ENCODE assay signal across 10 mouse cellular contexts in the genomic region with DNA sequence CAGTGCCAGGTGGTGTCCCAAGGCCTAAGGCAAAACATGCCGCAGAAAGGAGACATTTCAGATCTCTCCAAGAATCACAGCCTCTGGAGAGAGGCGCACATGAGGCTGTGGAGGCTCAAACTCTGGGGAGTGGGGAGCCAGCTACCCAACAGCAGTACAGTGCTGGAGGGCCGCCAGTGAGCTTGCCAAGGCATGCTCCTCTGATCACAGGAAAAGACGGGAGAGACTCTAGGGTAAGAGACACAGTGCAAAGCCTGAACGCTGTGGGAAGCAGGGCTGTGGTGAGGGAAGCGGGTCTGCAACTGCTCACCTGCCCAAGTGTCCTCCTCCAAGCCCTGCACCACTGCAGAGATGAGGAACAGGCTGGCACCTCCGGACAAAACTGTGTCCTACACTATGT. TPM values are rescaled to one million over a fixed set of nuclear protein-coding genes. Genes with fewer than 3 reads are reported as not detected.
A peak's percentile ranks its signal among the peaks of the same experiment; 100 is the strongest.
DNase-seq lines count a peak whose midpoint lies in the region; ATAC-seq lines count a peak whose summit lies in the region.
"Had no signal": no experiment of that assay in that cellular context is flagged by ENCODE, and none has a peak within 500 bp of the region (broad histone marks: within the 10 kb centered on the region; RNA-seq: fewer than 3 reads in every experiment).

No protein-coding gene starts in this region.

- H3K27ac ChIP-seq in hindbrain, embryonic 12.5 days: no peak overlapping the region
- H3K27ac ChIP-seq in hindbrain, embryonic 11.5 days (ENCODE audit: low read depth, low read length): no peak overlapping the region
- no peak overlapping the region for H3K27ac ChIP-seq in forebrain, embryonic 14.5 days (ENCODE audit: low read depth, low read length)
- H3K27ac ChIP-seq in limb, embryonic 13.5 days: no peak overlapping the region

- H3K9ac ChIP-seq in hindbrain, embryonic 12.5 days: no peak overlapping the region
- H3K9ac ChIP-seq in hindbrain, embryonic 11.5 days (ENCODE audit: low read depth, low read length): no peak overlapping the region
- H3K9ac ChIP-seq in forebrain, embryonic 14.5 days (ENCODE audit: low read length): no peak overlapping the region
- H3K9ac ChIP-seq in limb, embryonic 13.5 days: peak overlapping the region; percentile 45; the same call in 1 of the 2 replicates

- no peak for DNase-seq in hindbrain, embryonic 11.5 days (ENCODE audit: low spot score)
- peak; percentile 25 for DNase-seq in NIH3T3 (ENCODE audit: low read depth)
- DNase-seq in forebrain, embryonic 14.5 days (ENCODE audit: low spot score): peak; percentile 39
- no peak for DNase-seq in layer of hippocampus, postnatal 36 days
- no peak for DNase-seq in thymus, postnatal 4 days
- DNase-seq in c-Kit-positive CD71-positive TER-119-positive erythroid progenitor cells, embryonic 14.5 days (ENCODE audit: low spot score): no peak

- no peak; the same call in 1 of the 2 replicates for ATAC-seq in hindbrain, embryonic 12.5 days (ENCODE audit: low FRiP score)
- no peak for ATAC-seq in hindbrain, embryonic 11.5 days (ENCODE audit: low FRiP score)
- no peak for ATAC-seq in forebrain, embryonic 14.5 days
- ATAC-seq in limb, embryonic 13.5 days (ENCODE audit: low FRiP score, low read depth): 0 out of 2 replicates have a peak, but pooled peaks have one; percentile 17

- peaks cover 19% of the 10 kb centered on the region for H3K27me3 ChIP-seq in hindbrain, embryonic 12.5 days
- H3K27me3 ChIP-seq in hindbrain, embryonic 11.5 days (ENCODE audit: control insufficient read depth, insufficient read depth, low read length): peaks cover 5% of the 10 kb centered on the region; the same call in 1 of the 2 replicates
- no peaks in the 10 kb centered on the region for H3K27me3 ChIP-seq in forebrain, embryonic 14.5 days (replicated peaks; ENCODE audit: control insufficient read depth, insufficient read depth, low read length)
- peaks cover 37% of the 10 kb centered on the region for H3K27me3 ChIP-seq in limb, embryonic 13.5 days

- H3K4me3 ChIP-seq in hindbrain, embryonic 12.5 days: no peak overlapping the region
- H3K4me3 ChIP-seq in hindbrain, embryonic 11.5 days (ENCODE audit: low read depth, low read length): no peak overlapping the region
- H3K4me3 ChIP-seq in forebrain, embryonic 14.5 days (ENCODE audit: low read depth, low read length): no peak overlapping the region
- peak overlapping the region; percentile 56; the same call in 1 of the 2 replicates for H3K4me3 ChIP-seq in limb, embryonic 13.5 days

- no peaks in the 10 kb centered on the region for H3K36me3 ChIP-seq in hindbrain, embryonic 12.5 days
- no peaks in the 10 kb centered on the region for H3K36me3 ChIP-seq in hindbrain, embryonic 11.5 days (ENCODE audit: control insufficient read depth, insufficient read depth, low read length)
- no peaks in the 10 kb centered on the region for H3K36me3 ChIP-seq in forebrain, embryonic 14.5 days (ENCODE audit: control insufficient read depth, insufficient read depth, low read length)
- H3K36me3 ChIP-seq in limb, embryonic 13.5 days: no peaks in the 10 kb centered on the region

- H3K4me1 ChIP-seq in hindbrain, embryonic 12.5 days: no peaks in the 10 kb centered on the region
- H3K4me1 ChIP-seq in hindbrain, embryonic 11.5 days (replicated peaks; ENCODE audit: control insufficient read depth, insufficient read depth, low read length): no peaks in the 10 kb centered on the region
- no peaks in the 10 kb centered on the region for H3K4me1 ChIP-seq in forebrain, embryonic 14.5 days (ENCODE audit: control insufficient read depth, insufficient read depth, low read length)
- H3K4me1 ChIP-seq in limb, embryonic 13.5 days: no peaks in the 10 kb centered on the region

- WGBS in hindbrain, embryonic 12.5 days: 61% methylated on average over 7 of the region's 7 CpGs
- 61% methylated on average over 7 of the region's 7 CpGs for WGBS in hindbrain, embryonic 11.5 days
- WGBS in forebrain, embryonic 14.5 days: 53% methylated on average over 7 of the region's 7 CpGs
- WGBS in limb, embryonic 13.5 days: 53% methylated on average over 7 of the region's 7 CpGs

- H3K9me3 ChIP-seq in hindbrain, embryonic 12.5 days (replicated peaks): no peaks in the 10 kb centered on the region
- H3K9me3 ChIP-seq in hindbrain, embryonic 11.5 days (ENCODE audit: control insufficient read depth, low read length): no peaks in the 10 kb centered on the region
- H3K9me3 ChIP-seq in forebrain, embryonic 14.5 days (replicated peaks; ENCODE audit: control insufficient read depth, low read length): no peaks in the 10 kb centered on the region
- H3K9me3 ChIP-seq in limb, embryonic 13.5 days: no peaks in the 10 kb centered on the region

- peak overlapping the region; percentile 70 for H3K4me2 ChIP-seq in hindbrain, embryonic 12.5 days (replicated peaks)
- H3K4me2 ChIP-seq in hindbrain, embryonic 11.5 days (replicated peaks; ENCODE audit: low read depth, low read length): no peak overlapping the region
- H3K4me2 ChIP-seq in forebrain, embryonic 14.5 days (ENCODE audit: low read length): peak overlapping the region; percentile 58; the same call in 1 of the 2 replicates
- H3K4me2 ChIP-seq in limb, embryonic 13.5 days (replicated peaks): peak overlapping the region; percentile 73

RNA-seq across cellular contexts. Expression of a gene that starts 1.1 kb away (rescaled TPM):
- polyA plus RNA-seq in hindbrain, embryonic 12.5 days (2016; fragmentation: Nextera tagmentation; extraction: Ambion mirVana): 1.2 and 2.1 TPM in 2 replicates
- polyA plus RNA-seq in hindbrain, embryonic 11.5 days (2014; fragmentation: Nextera tagmentation; extraction: Ambion mirVana): 1.4 and 1.7 TPM in 2 replicates
- polyA plus RNA-seq in forebrain, embryonic 14.5 days (2014; fragmentation: Nextera tagmentation; extraction: Ambion mirVana): 1.3 TPM in 2 replicates
- 1.4 and 1.8 TPM in 2 replicates for polyA plus RNA-seq in limb, embryonic 13.5 days (2015; fragmentation: Nextera tagmentation; extraction: Ambion mirVana)
- 1 to 10 TPM; 1.2 to 1.7 TPM for total RNA-seq in layer of hippocampus, postnatal 36 days (2021)

RNA-seq across cellular contexts. Expression of a gene that starts 3.1 kb away (rescaled TPM):
- polyA plus RNA-seq in hindbrain, embryonic 12.5 days (2016; fragmentation: Nextera tagmentation; extraction: Ambion mirVana): not detected in 2 replicates
- polyA plus RNA-seq in hindbrain, embryonic 11.5 days (2014; fragmentation: Nextera tagmentation; extraction: Ambion mirVana): not detected in 2 replicates
- polyA plus RNA-seq in forebrain, embryonic 14.5 days (2014; fragmentation: Nextera tagmentation; extraction: Ambion mirVana): not detected in 2 replicates
- polyA plus RNA-seq in limb, embryonic 13.5 days (2015; fragmentation: Nextera tagmentation; extraction: Ambion mirVana): not detected in 2 replicates
- not detected for total RNA-seq in layer of hippocampus, postnatal 36 days (2021)
- polyA plus RNA-seq: large intestine, adult 2 months; Patski had no signal

RNA-seq across cellular contexts. Expression of a gene that starts 53.1 kb away (rescaled TPM):
- polyA plus RNA-seq in hindbrain, embryonic 12.5 days (2016; fragmentation: Nextera tagmentation; extraction: Ambion mirVana): 0.12 TPM in 1 of 2 replicates, not detected in the other
- not detected in 2 replicates for polyA plus RNA-seq in hindbrain, embryonic 11.5 days (2014; fragmentation: Nextera tagmentation; extraction: Ambion mirVana)
- polyA plus RNA-seq in forebrain, embryonic 14.5 days (2014; fragmentation: Nextera tagmentation; extraction: Ambion mirVana): not detected in 2 replicates
- not detected in 2 replicates for polyA plus RNA-seq in limb, embryonic 13.5 days (2015; fragmentation: Nextera tagmentation; extraction: Ambion mirVana)
- total RNA-seq in layer of hippocampus, postnatal 36 days (2021): under 1 TPM; 0.20 to 0.23 TPM

RNA-seq across cellular contexts. Expression of a gene that starts 53.5 kb away (rescaled TPM):
- 1.4 and 1.9 TPM in 2 replicates for polyA plus RNA-seq in hindbrain, embryonic 12.5 days (2016; fragmentation: Nextera tagmentation; extraction: Ambion mirVana)
- 1.4 and 2.1 TPM in 2 replicates for polyA plus RNA-seq in hindbrain, embryonic 11.5 days (2014; fragmentation: Nextera tagmentation; extraction: Ambion mirVana)
- polyA plus RNA-seq in forebrain, embryonic 14.5 days (2014; fragmentation: Nextera tagmentation; extraction: Ambion mirVana): 0.33 and 0.70 TPM in 2 replicates
- 0.98 and 1.6 TPM in 2 replicates for polyA plus RNA-seq in limb, embryonic 13.5 days (2015; fragmentation: Nextera tagmentation; extraction: Ambion mirVana)
- 1 to 10 TPM; 4.3 to 4.4 TPM for total RNA-seq in layer of hippocampus, postnatal 36 days (2021)

Comparison
In these comparisons a context has a peak if more than half of its experiments do, and no peak if none do; other contexts are left out.
1. DNase-seq: peak in NIH3T3 (single experiment) and forebrain, embryonic 14.5 days (single experiment); none in hindbrain, embryonic 11.5 days (single experiment), layer of hippocampus, postnatal 36 days (0 of 2), thymus, postnatal 4 days (single experiment) and c-Kit-positive CD71-positive TER-119-positive erythroid progenitor cells, embryonic 14.5 days (single experiment).